Mouse (Mus musculus): ENCODE measurements around the gene Ofcc1.

- TF ChIP-seq CTCF (conservative IDR thresholded peaks at IDR 0.05; ENCODE audit: insufficient read depth, insufficient read length, low read depth, low read length) (no peak), POLR2A (IDR thresholded peaks at IDR 0.05; ENCODE audit: low read depth, low read length) (no peak)
Measured at GRCm38 (mm10) chr13:40076236-40076635, 285.0 kb downstream of the Ofcc1 start.
